In the genomic region with DNA sequence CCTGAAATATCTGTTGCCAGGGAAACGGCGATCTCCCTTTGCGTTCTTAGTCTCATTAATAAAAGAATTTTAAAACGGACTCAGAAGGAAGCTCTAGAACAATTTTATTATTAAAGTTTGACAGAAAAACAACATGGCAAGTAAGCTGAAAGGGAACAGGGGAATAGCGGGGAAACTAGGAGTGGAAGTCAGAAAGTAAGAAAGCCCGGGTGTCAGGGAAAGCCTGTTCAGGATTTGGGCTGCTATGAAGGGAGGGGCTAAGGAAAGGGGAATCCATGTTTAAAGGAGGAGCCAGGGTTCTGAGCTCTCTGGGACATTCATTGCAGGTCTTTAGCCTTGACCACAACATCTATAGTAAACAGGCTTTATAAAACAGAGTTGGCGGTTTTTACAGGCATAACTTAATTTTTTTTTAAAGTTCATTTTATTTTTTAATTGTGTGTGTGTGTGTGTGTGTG, we compare ENCODE assay signal across 10 mouse cellular contexts. TPM values are rescaled to one million over a fixed set of nuclear protein-coding genes. Genes with fewer than 3 reads are reported as not detected.
A peak's percentile ranks its signal among the peaks of the same experiment; 100 is the strongest.
DNase-seq lines count a peak whose midpoint lies in the region; ATAC-seq and TF ChIP-seq lines count a peak whose summit lies in the region.
"Had no signal": no experiment of that assay in that cellular context is flagged by ENCODE, and none has a peak within 500 bp of the region (broad histone marks: within the 10 kb centered on the region; RNA-seq: fewer than 3 reads in every experiment).

No protein-coding gene starts in this region.

- no peaks in the 10 kb centered on the region for H3K36me3 ChIP-seq in heart, embryonic 11.5 days (ENCODE audit: control insufficient read depth, insufficient read depth, low read length)
- H3K36me3 ChIP-seq in ES-E14 (ENCODE audit: control insufficient read depth, insufficient read depth, low read length, poor library complexity, severe bottlenecking), result no peaks in the 10 kb centered on the region
- H3K36me3 ChIP-seq in forebrain, embryonic 16.5 days (ENCODE audit: control insufficient read depth, insufficient read depth), result no peaks in the 10 kb centered on the region
- H3K36me3 ChIP-seq in liver, postnatal 0 days (replicated peaks; ENCODE audit: insufficient read depth, low read length), result no peaks in the 10 kb centered on the region

- DNase-seq in heart, adult 18-20 months, result no peak
- no peak for DNase-seq in ES-E14 (ENCODE audit: low read depth, low spot score)
- DNase-seq in liver, postnatal 0 days, result no peak
- DNase-seq in right cerebral cortex, postnatal 4 days, result no peak
- DNase-seq in ovary, postnatal 36 days (ENCODE audit: low spot score), result no peak
- DNase-seq: gastrocnemius, postnatal 14 days had no signal

- peak overlapping the region; percentile 73 for H3K9ac ChIP-seq in heart, embryonic 11.5 days (ENCODE audit: low read depth, low read length)
- no peak overlapping the region for H3K9ac ChIP-seq in ES-E14 (ENCODE audit: insufficient read depth, low read depth, low read length, poor library complexity, severe bottlenecking)
- H3K9ac ChIP-seq in forebrain, embryonic 16.5 days (replicated peaks; ENCODE audit: low read depth, low read length), result no peak overlapping the region
- no peak overlapping the region for H3K9ac ChIP-seq in liver, postnatal 0 days (replicated peaks)

- peak overlapping the region; percentile 82 for H3K27ac ChIP-seq in heart, embryonic 11.5 days (ENCODE audit: low read depth, low read length)
- H3K27ac ChIP-seq in ES-E14 (ENCODE audit: insufficient read depth, low read depth, low read length, poor library complexity, severe bottlenecking), result no peak overlapping the region
- H3K27ac ChIP-seq in forebrain, embryonic 16.5 days (ENCODE audit: low read length), result peak overlapping the region; percentile 96
- no peak overlapping the region for H3K27ac ChIP-seq in liver, postnatal 0 days (ENCODE audit: low read depth)

- no peak for ATAC-seq in heart, embryonic 11.5 days (replicated peaks; ENCODE audit: insufficient number of reproducible peaks, low FRiP score, low TSS enrichment)
- peak; percentile 29; the same call in 1 of the 2 replicates for ATAC-seq in forebrain, embryonic 16.5 days
- ATAC-seq in liver, postnatal 0 days, result no peak
- ATAC-seq in erythroblast, adult 5-6 weeks (replicated peaks; ENCODE audit: low FRiP score, poor library complexity, severe bottlenecking), result no peak

- H3K27me3 ChIP-seq in heart, embryonic 11.5 days (ENCODE audit: control insufficient read depth, insufficient read depth, low read length), result no peaks in the 10 kb centered on the region
- no peaks in the 10 kb centered on the region for H3K27me3 ChIP-seq in forebrain, embryonic 16.5 days (replicated peaks; ENCODE audit: control insufficient read depth, insufficient read depth, low read length)
- no peaks in the 10 kb centered on the region for H3K27me3 ChIP-seq in liver, postnatal 0 days (ENCODE audit: insufficient read depth, low read length)

- H3K4me1 ChIP-seq in heart, embryonic 11.5 days (ENCODE audit: control insufficient read depth, insufficient read depth, low read length), result 0 out of 2 replicates have a peak, but pooled peaks cover 4% of the 10 kb centered on the region
- H3K4me1 ChIP-seq in ES-E14 (ENCODE audit: control insufficient read depth in 2 of 2, insufficient read depth in 2 of 2, low read length in 2 of 2, poor library complexity in 1 of 2), result peaks cover 1 to 2% of the 10 kb centered on the region in 2 experiments; a peak in 1 of 4 replicates
- H3K4me1 ChIP-seq in forebrain, embryonic 16.5 days (replicated peaks; ENCODE audit: control insufficient read depth, insufficient read depth, low read length), result peaks cover 21% of the 10 kb centered on the region
- H3K4me1 ChIP-seq in liver, postnatal 0 days (ENCODE audit: insufficient read depth), result peaks cover 8% of the 10 kb centered on the region; the same call in 1 of the 2 replicates

- H3K4me3 ChIP-seq in heart, embryonic 11.5 days (ENCODE audit: low read depth, low read length), result peak overlapping the region; percentile 45
- peak overlapping the region; percentile 42 to 52; a peak in 1 of 4 replicates for H3K4me3 ChIP-seq in ES-E14 (ENCODE audit: insufficient read depth in 1 of 2, low read depth in 1 of 2, low read length in 2 of 2, poor library complexity in 1 of 2, severe bottlenecking in 1 of 2)
- peak overlapping the region; percentile 35 for H3K4me3 ChIP-seq in forebrain, embryonic 16.5 days (replicated peaks; ENCODE audit: low read length)
- H3K4me3 ChIP-seq in liver, postnatal 0 days (ENCODE audit: low read depth, low read length), result peak overlapping the region; percentile 30; the same call in 1 of the 2 replicates

- 8% methylated on average over 7 of the region's 7 CpGs for WGBS in heart, embryonic 11.5 days (ENCODE audit: insufficient replicate concordance)
- WGBS in forebrain, embryonic 16.5 days, result 13% methylated on average over 7 of the region's 7 CpGs
- 25% methylated on average over 7 of the region's 7 CpGs for WGBS in liver, postnatal 0 days (ENCODE audit: insufficient replicate concordance)

- no peaks in the 10 kb centered on the region for H3K9me3 ChIP-seq in heart, embryonic 11.5 days (replicated peaks; ENCODE audit: control insufficient read depth, low read length)
- no peaks in the 10 kb centered on the region for H3K9me3 ChIP-seq in ES-E14 (ENCODE audit: control insufficient read depth, insufficient read depth, low read depth, low read length)
- no peaks in the 10 kb centered on the region for H3K9me3 ChIP-seq in forebrain, embryonic 16.5 days (ENCODE audit: control insufficient read depth, low read length)
- H3K9me3 ChIP-seq in liver, postnatal 0 days (ENCODE audit: low read length), result no peaks in the 10 kb centered on the region

- in situ Hi-C loops in ES-E14 (cut with MboI; ENCODE audit: low sequenced_read_pairs in 2 of 2, unreplicated experiment in 2 of 2), result no loop called here

- TF ChIP-seq EP300 in liver, postnatal 0 days (IDR thresholded peaks at IDR 0.05; ENCODE audit: low read depth), result no peak

- TF ChIP-seq CTCF in liver, postnatal 0 days (IDR thresholded peaks at IDR 0.05; ENCODE audit: low read depth), result no peak

- H3K4me2 ChIP-seq in heart, embryonic 11.5 days, result peak overlapping the region; percentile 73
- H3K4me2 ChIP-seq in forebrain, embryonic 16.5 days (ENCODE audit: low read length), result peak overlapping the region; percentile 59
- H3K4me2 ChIP-seq in liver, postnatal 0 days (ENCODE audit: low read depth, low read length), result peak overlapping the region; percentile 70

TF ChIP-seq in ES-E14, 5 proteins besides CTCF, POLR2A, EP300 and RAD21:
- TF ChIP-seq CHD2 (IDR thresholded peaks at IDR 0.05; ENCODE audit: low read depth, low read length) (no peak), HCFC1 (IDR thresholded peaks at IDR 0.05; ENCODE audit: borderline replicate concordance, insufficient read depth, low read length) (no peak), ZNF384 (IDR thresholded peaks at IDR 0.05; ENCODE audit: low read depth, low read length) (no peak), MAFK (IDR thresholded peaks at IDR 0.05; ENCODE audit: insufficient read depth, low read depth, low read length) (no peak), ZC3H11A (IDR thresholded peaks at IDR 0.05; ENCODE audit: borderline replicate concordance, low read depth, low read length) (no peak)

RNA-seq across cellular contexts. Expression of gene Clmp, which starts 45.9 kb away (rescaled TPM):
- 13.5 and 15.3 TPM in 2 replicates for polyA plus RNA-seq in heart, embryonic 11.5 days (2014; fragmentation: Nextera tagmentation; extraction: Ambion mirVana)
- total RNA-seq in heart, adult 18-20 months (2021), result 1 to 10 TPM; 4.8 to 5.3 TPM
- 1.7 and 2.3 TPM in 2 replicates for total RNA-seq in ES-E14 (2012; rRNA removed)
- 64.7 and 65.5 TPM in 2 replicates for polyA plus RNA-seq in forebrain, embryonic 16.5 days (2015; fragmentation: Nextera tagmentation; extraction: Ambion mirVana)
- polyA plus RNA-seq in liver, postnatal 0 days (2015; fragmentation: Nextera tagmentation; extraction: Ambion mirVana), result 1.8 and 1.9 TPM in 2 replicates
- total RNA-seq in erythroblast, adult 5-6 weeks (2015; ENCODE audit: low replicate concordance), result 0.84 TPM in 1 of 2 replicates, not detected in the other
- total RNA-seq in erythroblast, adult 5-6 weeks (2017; ENCODE audit: low replicate concordance), result 0.26 TPM in 1 of 2 replicates, not detected in the other
- total RNA-seq: CH12.LX had no signal

Comparison
In these comparisons a context has a peak if more than half of its experiments do, and no peak if none do; other contexts are left out.
1. H3K27ac ChIP-seq: peak in heart, embryonic 11.5 days (single experiment) and forebrain, embryonic 16.5 days (single experiment); none in ES-E14 (single experiment) and liver, postnatal 0 days (single experiment).
2. Peak in every context shown above with its lines, with median percentiles within 50 percentile points of each other: H3K4me2 ChIP-seq and H3K4me3 ChIP-seq.